1 mouse cellular context compared by ENCODE assay signal in genomic region chr4:41331085-41331484, GRCm38 (mm10).
TF ChIP-seq lines count a peak whose summit lies in the region.

No protein-coding gene starts in this region.

TF ChIP-seq in MEL, 35 proteins besides CTCF, POLR2A, EP300 and RAD21 (continued from another document):
- TF ChIP-seq JUND (IDR thresholded peaks at IDR 0.05; ENCODE audit: low read depth, low read length) (peak; percentile 68; the same call in 1 of the 2 replicates), POLR2AphosphoS5 (IDR thresholded peaks at IDR 0.05; ENCODE audit: borderline replicate concordance, low read depth, low read length) (no peak), ZKSCAN1 (IDR thresholded peaks at IDR 0.05; ENCODE audit: low read depth, low read length) (no peak), MAFK (IDR thresholded peaks at IDR 0.05; ENCODE audit: borderline replicate concordance, low read depth, low read length) (0 out of 2 replicates have a peak, but pooled peaks have one; percentile 29), ELF1 (IDR thresholded peaks at IDR 0.05; ENCODE audit: low read depth, low read length) (no peak), USF2 (IDR thresholded peaks at IDR 0.05; ENCODE audit: borderline replicate concordance in 1 of 2, insufficient read depth in 1 of 2, low read depth in 1 of 2, low read length in 2 of 2) (peak in 1 of 2 experiments; percentile 50; a peak in 1 of 4 replicates), SMC3 (IDR thresholded peaks at IDR 0.05; ENCODE audit: low read depth, low read length) (no peak; the same call in 1 of the 2 replicates), MAZ (IDR thresholded peaks at IDR 0.05; ENCODE audit: low read depth, low read length) (0 out of 2 replicates have a peak, but pooled peaks have one; percentile 23), MAX (IDR thresholded peaks at IDR 0.05; ENCODE audit: low read length) (peak; percentile 90), GABPA (IDR thresholded peaks at IDR 0.05; ENCODE audit: low read depth, low read length) (no peak), E2F4 (IDR thresholded peaks at IDR 0.05; ENCODE audit: borderline replicate concordance, low read depth, low read length) (no peak), POLR2AphosphoS2 (IDR thresholded peaks at IDR 0.05; ENCODE audit: low read length) (no peak), ZNF384 (IDR thresholded peaks at IDR 0.05; ENCODE audit: low read depth, low read length) (no peak), MYB (IDR thresholded peaks at IDR 0.05; ENCODE audit: low read depth, low read length) (no peak), TBP (IDR thresholded peaks at IDR 0.05; ENCODE audit: low read depth, low read length) (0 out of 2 replicates have a peak, but pooled peaks have one; percentile 36), GATA1 (IDR thresholded peaks at IDR 0.05; ENCODE audit: low read depth, low read length) (peak; percentile 91), HCFC1 (IDR thresholded peaks at IDR 0.05; ENCODE audit: low read depth, low read length) (peak; percentile 15; the same call in 1 of the 2 replicates), TCF12 (IDR thresholded peaks at IDR 0.05; ENCODE audit: low read depth, low read length) (peak; percentile 89), CHD1 (IDR thresholded peaks at IDR 0.05; ENCODE audit: low read depth, low read length) (no peak), NRF1 (IDR thresholded peaks at IDR 0.05; ENCODE audit: insufficient read depth, low read depth, low read length, poor library complexity, severe bottlenecking) (no peak), ZC3H11A (IDR thresholded peaks at IDR 0.05; ENCODE audit: low read depth, low read length) (no peak), NELFE (IDR thresholded peaks at IDR 0.05; ENCODE audit: low read depth, low read length) (no peak), UBTF (IDR thresholded peaks at IDR 0.05; ENCODE audit: borderline replicate concordance, insufficient read depth, low read depth, low read length) (no peak), MXI1 (IDR thresholded peaks at IDR 0.05; ENCODE audit: low read depth, low read length) (no peak; the same call in 1 of the 2 replicates), USF1 (IDR thresholded peaks at IDR 0.05; ENCODE audit: low read depth, low read length) (peak; percentile 92), TAL1 (IDR thresholded peaks at IDR 0.05; ENCODE audit: low read length) (peak; percentile 95), MEF2A (IDR thresholded peaks at IDR 0.05; ENCODE audit: extremely low read depth, insufficient replicate concordance, low read depth, low read length, poor library complexity, severe bottlenecking) (no peak), MYC (IDR thresholded peaks at IDR 0.05; ENCODE audit: low read depth, low read length) (peak; percentile 69)
